Mouse (Mus musculus) embryo, embryonic 11 days (tissue): ENCODE measurements around the gene Med13l.

Source experiments
- DNase-seq: peaks from one replicate; pipeline ENCODE4 v3.0.0-alpha.2; 2015

Med13l gene

GRCm38 (mm10) chr5:118595901-118596300, 35.4 kb downstream of the Med13l start:
- DNase-seq: no peak

GRCm38 (mm10) chr5:118596452-118597092, 36.1 kb downstream of the Med13l start:
- no peak for DNase-seq

GRCm38 (mm10) chr5:118598601-118599000, 38.1 kb downstream of the Med13l start:
- no peak for DNase-seq

GRCm38 (mm10) chr5:118601452-118601851, 41.0 kb downstream of the Med13l start:
- DNase-seq: no peak

GRCm38 (mm10) chr5:118602706-118603105, 42.2 kb downstream of the Med13l start:
- DNase-seq: no peak

- DNase-seq: no peak
Measured at GRCm38 (mm10) chr5:118605424-118606067, 45.1 kb downstream of the Med13l start.

GRCm38 (mm10) chr5:118606636-118607035, 46.2 kb downstream of the Med13l start:
- DNase-seq: no peak

- no peak for DNase-seq
Measured at GRCm38 (mm10) chr5:118607900-118608299, 47.4 kb downstream of the Med13l start.

GRCm38 (mm10) chr5:118610468-118610867, 50.0 kb downstream of the Med13l start:
- DNase-seq: no peak

- DNase-seq: no peak
Measured at GRCm38 (mm10) chr5:118612956-118613631, 52.6 kb downstream of the Med13l start.

GRCm38 (mm10) chr5:118613704-118614103, 53.2 kb downstream of the Med13l start:
- DNase-seq: no peak

- DNase-seq: no peak
Measured at GRCm38 (mm10) chr5:118614116-118614515, 53.6 kb downstream of the Med13l start.

- no peak for DNase-seq
Measured at GRCm38 (mm10) chr5:118614571-118614981, 54.1 kb downstream of the Med13l start.

- no peak for DNase-seq
Measured at GRCm38 (mm10) chr5:118618963-118619610, 58.6 kb downstream of the Med13l start.

GRCm38 (mm10) chr5:118619801-118620200, 59.3 kb downstream of the Med13l start:
- DNase-seq: peak; percentile 50

- DNase-seq: no peak
Measured at GRCm38 (mm10) chr5:118620330-118620910, 59.9 kb downstream of the Med13l start.

GRCm38 (mm10) chr5:118621877-118622276, 61.4 kb downstream of the Med13l start:
- no peak for DNase-seq

GRCm38 (mm10) chr5:118622346-118622745, 61.9 kb downstream of the Med13l start:
- no peak for DNase-seq

GRCm38 (mm10) chr5:118623797-118624196, 63.3 kb downstream of the Med13l start:
- no peak for DNase-seq

GRCm38 (mm10) chr5:118627630-118628029, 67.2 kb downstream of the Med13l start:
- DNase-seq: no peak

GRCm38 (mm10) chr5:118628211-118628610, 67.7 kb downstream of the Med13l start:
- DNase-seq: no peak

GRCm38 (mm10) chr5:118632346-118632745, 71.9 kb downstream of the Med13l start:
- DNase-seq: no peak

- no peak for DNase-seq
Measured at GRCm38 (mm10) chr5:118633106-118633505, 72.6 kb downstream of the Med13l start.
